In the genomic region with DNA sequence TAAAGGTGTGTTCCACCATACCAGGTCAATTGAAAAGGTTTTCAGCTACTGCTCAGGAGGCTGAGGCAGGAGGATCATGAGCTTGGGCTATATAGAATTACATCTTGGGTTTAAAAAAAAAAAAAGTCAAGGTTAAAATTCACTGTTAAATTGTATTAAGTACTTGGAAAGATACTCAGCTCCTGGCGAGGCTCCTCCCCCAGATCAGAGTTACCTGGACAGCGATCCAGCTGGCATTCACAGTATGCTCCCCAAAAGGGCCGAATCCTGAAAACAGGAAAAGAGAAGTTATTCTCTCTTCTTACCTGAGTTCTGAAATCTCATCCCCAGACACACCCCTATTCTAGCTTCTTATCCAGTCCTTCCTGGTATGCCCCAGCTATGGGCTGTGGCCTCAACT, we compare ENCODE assay signal across 12 mouse cellular contexts. TPM values are rescaled to one million over a fixed set of nuclear protein-coding genes. Genes with fewer than 3 reads are reported as not detected.
A peak's percentile ranks its signal among the peaks of the same experiment; 100 is the strongest.
DNase-seq lines count a peak whose midpoint lies in the region; ATAC-seq and TF ChIP-seq lines count a peak whose summit lies in the region.
"Had no signal": no experiment of that assay in that cellular context is flagged by ENCODE, and none has a peak within 500 bp of the region (broad histone marks: within the 10 kb centered on the region; RNA-seq: fewer than 3 reads in every experiment).

No protein-coding gene starts in this region.

- peaks cover 12% of the 10 kb centered on the region; the same call in 1 of the 2 replicates for H3K4me1 ChIP-seq in kidney, adult 2 months (ENCODE audit: control insufficient read depth, insufficient read depth, low read length)
- peaks cover 25% of the 10 kb centered on the region for H3K4me1 ChIP-seq in kidney, embryonic 16.5 days (ENCODE audit: insufficient read depth, low read length)
- no peaks in the 10 kb centered on the region for H3K4me1 ChIP-seq in embryonic facial prominence, embryonic 11.5 days (ENCODE audit: control insufficient read depth, insufficient read depth, low read length)
- H3K4me1 ChIP-seq in hindbrain, embryonic 10.5 days (replicated peaks): peaks cover 82% of the 10 kb centered on the region
- H3K4me1 ChIP-seq in midbrain, embryonic 12.5 days: peaks cover 61% of the 10 kb centered on the region

- H3K4me3 ChIP-seq in kidney, adult 2 months (ENCODE audit: insufficient read depth, low read depth, low read length): peak overlapping the region; percentile 82
- H3K4me3 ChIP-seq in kidney, embryonic 16.5 days (ENCODE audit: low read length): no peak overlapping the region
- H3K4me3 ChIP-seq in embryonic facial prominence, embryonic 11.5 days (ENCODE audit: low read depth, low read length): no peak overlapping the region
- peak overlapping the region; percentile 79 for H3K4me3 ChIP-seq in hindbrain, embryonic 10.5 days
- H3K4me3 ChIP-seq in midbrain, embryonic 12.5 days: peak overlapping the region; percentile 76
- H3K4me3 ChIP-seq: heart, adult 2 months had no signal

- ATAC-seq in kidney, embryonic 16.5 days (ENCODE audit: low FRiP score, low TSS enrichment): no peak
- ATAC-seq in embryonic facial prominence, embryonic 11.5 days (replicated peaks; ENCODE audit: insufficient number of reproducible peaks, low FRiP score, low TSS enrichment, low read depth): no peak
- no peak for ATAC-seq in midbrain, embryonic 12.5 days (ENCODE audit: low FRiP score, low read depth)
- no peak for ATAC-seq in erythroid progenitor cell, adult 5-6 weeks (replicated peaks; ENCODE audit: low FRiP score, poor library complexity, severe bottlenecking)

- no peak for TF ChIP-seq CTCF in kidney, adult 2 months (conservative IDR thresholded peaks at IDR 0.05; ENCODE audit: insufficient read depth, insufficient read length, low read depth, low read length)

- H3K4me2 ChIP-seq in kidney, embryonic 16.5 days (replicated peaks; ENCODE audit: low read depth, low read length): no peak overlapping the region
- H3K4me2 ChIP-seq in embryonic facial prominence, embryonic 11.5 days (ENCODE audit: low read depth, low read length): no peak overlapping the region
- H3K4me2 ChIP-seq in midbrain, embryonic 12.5 days (replicated peaks): peak overlapping the region; percentile 86

- H3K9me3 ChIP-seq in kidney, embryonic 16.5 days (ENCODE audit: low read length): no peaks in the 10 kb centered on the region
- no peaks in the 10 kb centered on the region for H3K9me3 ChIP-seq in embryonic facial prominence, embryonic 11.5 days (replicated peaks; ENCODE audit: control insufficient read depth, low read length)
- H3K9me3 ChIP-seq in hindbrain, embryonic 10.5 days: no peaks in the 10 kb centered on the region
- H3K9me3 ChIP-seq in midbrain, embryonic 12.5 days: no peaks in the 10 kb centered on the region

- intact Hi-C loops in heart, postnatal 25 days (cut with DNase I): no loop called here

- no peak for TF ChIP-seq POLR2A in kidney, adult 2 months (IDR thresholded peaks at IDR 0.05; ENCODE audit: low read depth, low read length)

- peak; percentile 73 for DNase-seq in kidney, adult 2 months
- DNase-seq in embryonic facial prominence, embryonic 11.5 days (ENCODE audit: low spot score): no peak
- no peak for DNase-seq in hindbrain, embryonic 10.5 days (ENCODE audit: low spot score)
- DNase-seq in thymus, postnatal 4 days: no peak
- DNase-seq in heart, postnatal 25 days (ENCODE audit: low spot score): no peak
- DNase-seq: lung, postnatal 14 days; right cerebral cortex, adult 18-20 months had no signal

- H3K27ac ChIP-seq in kidney, adult 2 months (ENCODE audit: insufficient read depth, low read depth, low read length): peak overlapping the region; percentile 96; the same call in 1 of the 2 replicates
- H3K27ac ChIP-seq in kidney, embryonic 16.5 days (ENCODE audit: low read length): no peak overlapping the region
- H3K27ac ChIP-seq in embryonic facial prominence, embryonic 11.5 days (replicated peaks; ENCODE audit: low read depth, low read length): peak overlapping the region; percentile 54; the same call in 1 of the 2 replicates
- peak overlapping the region; percentile 97 for H3K27ac ChIP-seq in hindbrain, embryonic 10.5 days
- peak overlapping the region; percentile 96 for H3K27ac ChIP-seq in midbrain, embryonic 12.5 days (replicated peaks)
- H3K27ac ChIP-seq: heart, adult 2 months had no signal

- H3K9ac ChIP-seq in kidney, embryonic 16.5 days (replicated peaks; ENCODE audit: low read length): no peak overlapping the region
- H3K9ac ChIP-seq in embryonic facial prominence, embryonic 11.5 days (replicated peaks; ENCODE audit: low read length): no peak overlapping the region
- H3K9ac ChIP-seq in midbrain, embryonic 12.5 days (replicated peaks): 0 out of 2 replicates have a peak overlapping the region, but pooled peaks have one; percentile 85

- whole genome bisulfite sequencing in kidney, adult 2 months: 56% methylated on average over 3 of the region's 3 CpGs
- 94% methylated on average over 3 of the region's 3 CpGs for WGBS in kidney, embryonic 16.5 days
- 91% methylated on average over 3 of the region's 3 CpGs for WGBS in embryonic facial prominence, embryonic 11.5 days
- 93% methylated on average over 3 of the region's 3 CpGs for WGBS in hindbrain, embryonic 10.5 days
- WGBS in midbrain, embryonic 12.5 days: 94% methylated on average over 3 of the region's 3 CpGs

- H3K27me3 ChIP-seq in kidney, adult 2 months (replicated peaks; ENCODE audit: control insufficient read depth, insufficient read depth, low read length): no peaks in the 10 kb centered on the region
- H3K27me3 ChIP-seq in kidney, embryonic 16.5 days (ENCODE audit: insufficient read depth, low read length): no peaks in the 10 kb centered on the region
- no peaks in the 10 kb centered on the region for H3K27me3 ChIP-seq in embryonic facial prominence, embryonic 11.5 days (ENCODE audit: control insufficient read depth, insufficient read depth, low read length)
- no peaks in the 10 kb centered on the region; the same call in 1 of the 2 replicates for H3K27me3 ChIP-seq in hindbrain, embryonic 10.5 days (ENCODE audit: insufficient read depth, poor library complexity, severe bottlenecking)
- H3K27me3 ChIP-seq in midbrain, embryonic 12.5 days: no peaks in the 10 kb centered on the region

- H3K36me3 ChIP-seq in kidney, adult 2 months (ENCODE audit: control insufficient read depth, insufficient read depth, low read length): peaks cover 3% of the 10 kb centered on the region; the same call in 1 of the 2 replicates
- H3K36me3 ChIP-seq in kidney, embryonic 16.5 days (ENCODE audit: insufficient read depth, low read length): peaks cover 23% of the 10 kb centered on the region
- H3K36me3 ChIP-seq in embryonic facial prominence, embryonic 11.5 days (replicated peaks; ENCODE audit: control insufficient read depth, insufficient read depth, low read depth, low read length): no peaks in the 10 kb centered on the region
- H3K36me3 ChIP-seq in hindbrain, embryonic 10.5 days: peaks cover 36% of the 10 kb centered on the region
- peaks cover 11% of the 10 kb centered on the region for H3K36me3 ChIP-seq in midbrain, embryonic 12.5 days

RNA-seq across cellular contexts. Expression of a gene that starts 3.0 kb away (rescaled TPM):
- polyA plus RNA-seq in kidney, adult 2 months (2012; rRNA removed): 296 TPM in 2 replicates
- 88.5 TPM in 2 replicates for polyA plus RNA-seq in kidney, embryonic 16.5 days (2015; fragmentation: Nextera tagmentation; extraction: Ambion mirVana)
- polyA plus RNA-seq in embryonic facial prominence, embryonic 11.5 days (2014; fragmentation: Nextera tagmentation; extraction: Ambion mirVana): 59.8 and 71.3 TPM in 2 replicates
- 87.4 and 141 TPM in 2 replicates for polyA plus RNA-seq in hindbrain, embryonic 10.5 days (2016; fragmentation: Nextera tagmentation; extraction: Ambion mirVana)
- 82.7 and 93.7 TPM in 2 replicates for polyA plus RNA-seq in midbrain, embryonic 12.5 days (2016; fragmentation: Nextera tagmentation; extraction: Ambion mirVana)
- 0.36 and 6.3 TPM in 2 replicates for total RNA-seq in erythroid progenitor cell, adult 5-6 weeks (2015; ENCODE audit: low replicate concordance)
- under 0.01 and 3.0 TPM in 2 replicates for total RNA-seq in erythroid progenitor cell, adult 5-6 weeks (2017; ENCODE audit: low replicate concordance)
- 10 to 100 TPM; 46.8 to 47.5 TPM for total RNA-seq in heart, postnatal 25 days (2021)

RNA-seq across cellular contexts. Expression of a gene that starts 15.8 kb away (rescaled TPM):
- 106 and 120 TPM in 2 replicates for polyA plus RNA-seq in kidney, adult 2 months (2012; rRNA removed)
- 272 and 281 TPM in 2 replicates for polyA plus RNA-seq in kidney, embryonic 16.5 days (2015; fragmentation: Nextera tagmentation; extraction: Ambion mirVana)
- polyA plus RNA-seq in embryonic facial prominence, embryonic 11.5 days (2014; fragmentation: Nextera tagmentation; extraction: Ambion mirVana): 323 and 334 TPM in 2 replicates
- 344 and 354 TPM in 2 replicates for polyA plus RNA-seq in hindbrain, embryonic 10.5 days (2016; fragmentation: Nextera tagmentation; extraction: Ambion mirVana)
- 255 and 263 TPM in 2 replicates for polyA plus RNA-seq in midbrain, embryonic 12.5 days (2016; fragmentation: Nextera tagmentation; extraction: Ambion mirVana)
- 86.5 and 93.1 TPM in 2 replicates for total RNA-seq in erythroid progenitor cell, adult 5-6 weeks (2015; ENCODE audit: low replicate concordance)
- total RNA-seq in erythroid progenitor cell, adult 5-6 weeks (2017; ENCODE audit: low replicate concordance): 38.4 and 57.6 TPM in 2 replicates
- 10 to 100 TPM; 60.6 to 62.9 TPM for total RNA-seq in heart, postnatal 25 days (2021)

RNA-seq across cellular contexts. Expression of a gene that starts 25.0 kb away (rescaled TPM):
- 11.2 and 17.8 TPM in 2 replicates for polyA plus RNA-seq in kidney, adult 2 months (2012; rRNA removed)
- 1.0 and 1.2 TPM in 2 replicates for polyA plus RNA-seq in kidney, embryonic 16.5 days (2015; fragmentation: Nextera tagmentation; extraction: Ambion mirVana)
- polyA plus RNA-seq in embryonic facial prominence, embryonic 11.5 days (2014; fragmentation: Nextera tagmentation; extraction: Ambion mirVana): 0.20 TPM in 1 of 2 replicates, not detected in the other
- not detected in 2 replicates for polyA plus RNA-seq in hindbrain, embryonic 10.5 days (2016; fragmentation: Nextera tagmentation; extraction: Ambion mirVana)
- 0.17 TPM in 1 of 2 replicates, not detected in the other for polyA plus RNA-seq in midbrain, embryonic 12.5 days (2016; fragmentation: Nextera tagmentation; extraction: Ambion mirVana)
- not detected in 2 replicates for total RNA-seq in erythroid progenitor cell, adult 5-6 weeks (2015; ENCODE audit: low replicate concordance)
- not detected in 2 replicates for total RNA-seq in erythroid progenitor cell, adult 5-6 weeks (2017; ENCODE audit: low replicate concordance)
- total RNA-seq in heart, postnatal 25 days (2021): under 1 TPM; 0.56 to 0.73 TPM
- total RNA-seq: layer of hippocampus, postnatal 14 days had no signal

RNA-seq across cellular contexts. Expression of a gene that starts 41.3 kb away (rescaled TPM):
- polyA plus RNA-seq in kidney, adult 2 months (2012; rRNA removed): 3.2 and 3.5 TPM in 2 replicates
- 1.8 and 1.9 TPM in 2 replicates for polyA plus RNA-seq in kidney, embryonic 16.5 days (2015; fragmentation: Nextera tagmentation; extraction: Ambion mirVana)
- 0.32 and 0.98 TPM in 2 replicates for polyA plus RNA-seq in embryonic facial prominence, embryonic 11.5 days (2014; fragmentation: Nextera tagmentation; extraction: Ambion mirVana)
- 1.1 and 1.6 TPM in 2 replicates for polyA plus RNA-seq in hindbrain, embryonic 10.5 days (2016; fragmentation: Nextera tagmentation; extraction: Ambion mirVana)
- 1.0 and 1.6 TPM in 2 replicates for polyA plus RNA-seq in midbrain, embryonic 12.5 days (2016; fragmentation: Nextera tagmentation; extraction: Ambion mirVana)
- 2.5 and 11.7 TPM in 2 replicates for total RNA-seq in erythroid progenitor cell, adult 5-6 weeks (2015; ENCODE audit: low replicate concordance)
- 2.3 and 3.5 TPM in 2 replicates for total RNA-seq in erythroid progenitor cell, adult 5-6 weeks (2017; ENCODE audit: low replicate concordance)
- 1 to 10 TPM; 1.4 to 1.5 TPM for total RNA-seq in heart, postnatal 25 days (2021)

RNA-seq across cellular contexts. Expression of a gene that starts 41.5 kb away (rescaled TPM):
- 158 and 201 TPM in 2 replicates for polyA plus RNA-seq in kidney, adult 2 months (2012; rRNA removed)
- 42.1 and 47.4 TPM in 2 replicates for polyA plus RNA-seq in kidney, embryonic 16.5 days (2015; fragmentation: Nextera tagmentation; extraction: Ambion mirVana)
- polyA plus RNA-seq in embryonic facial prominence, embryonic 11.5 days (2014; fragmentation: Nextera tagmentation; extraction: Ambion mirVana): 94.2 and 104 TPM in 2 replicates
- polyA plus RNA-seq in hindbrain, embryonic 10.5 days (2016; fragmentation: Nextera tagmentation; extraction: Ambion mirVana): 64.6 and 128 TPM in 2 replicates
- polyA plus RNA-seq in midbrain, embryonic 12.5 days (2016; fragmentation: Nextera tagmentation; extraction: Ambion mirVana): 206 and 213 TPM in 2 replicates
- 26.7 and 36.0 TPM in 2 replicates for total RNA-seq in erythroid progenitor cell, adult 5-6 weeks (2015; ENCODE audit: low replicate concordance)
- 21.1 and 32.0 TPM in 2 replicates for total RNA-seq in erythroid progenitor cell, adult 5-6 weeks (2017; ENCODE audit: low replicate concordance)
- 100 to 1,000 TPM; 136 to 141 TPM for total RNA-seq in heart, postnatal 25 days (2021)

Comparison
In these comparisons a context has a peak if more than half of its experiments do, and no peak if none do; other contexts are left out.
1. H3K4me3 ChIP-seq: peak in kidney, adult 2 months (single experiment), hindbrain, embryonic 10.5 days (single experiment) and midbrain, embryonic 12.5 days (single experiment); none in kidney, embryonic 16.5 days (single experiment) and embryonic facial prominence, embryonic 11.5 days (single experiment).